Mouse (Mus musculus) lung, postnatal 0 days (tissue): Measurements from ENCODE around the gene Prkab1. TPM values are rescaled to one million over a fixed set of nuclear protein-coding genes. Genes with fewer than 3 reads are reported as not detected.

Source experiments
- ATAC-seq: fragments of 200-750 bp; cut with Nextera tagmentation; 2 replicates; pipeline ENCODE4 v1.8.0; 2017; ENCODE audit warnings: moderate library complexity
- DNase-seq: peaks from one replicate; pipeline ENCODE4 v3.0.0-alpha.2; 2016; ENCODE audit warnings: low spot score
- H3K27ac ChIP-seq: fragments of 300-500 bp; sonication (generic); 2 replicates; pipeline ENCODE4 v1.5.1; 2014; ENCODE audit warnings: antibody characterized with exemption, mild to moderate bottlenecking, low read length, mixed read lengths
- H3K27me3 ChIP-seq: fragments of 300-500 bp; sonication (generic); replicated peaks from 2 replicates; pipeline ENCODE4 v1.6.1; 2014; ENCODE audit warnings: low read length, mixed read lengths; ENCODE audit not compliant: insufficient read depth
- H3K36me3 ChIP-seq: fragments of 300-500 bp; sonication (generic); 2 replicates; pipeline ENCODE4 v1.6.1; 2014; ENCODE audit warnings: low read length, mixed read lengths; ENCODE audit not compliant: insufficient read depth
- H3K4me1 ChIP-seq: fragments of 300-500 bp; sonication (generic); 2 replicates; pipeline ENCODE4 v1.6.1; 2014; ENCODE audit warnings: antibody characterized with exemption, low read depth, low read length, mixed read lengths; ENCODE audit not compliant: insufficient read depth
- H3K4me2 ChIP-seq: fragments of 300-500 bp; sonication (generic); replicated peaks from 2 replicates; pipeline ENCODE4 v1.6.1; 2014; ENCODE audit warnings: low read depth, mild to moderate bottlenecking, low read length, moderate library complexity, mixed read lengths
- H3K4me3 ChIP-seq: fragments of 300-500 bp; sonication (generic); 2 replicates; pipeline ENCODE4 v1.5.1; 2014; ENCODE audit warnings: low read depth, low read length
- H3K9ac ChIP-seq: fragments of 300-500 bp; sonication (generic); replicated peaks from 2 replicates; pipeline ENCODE4 v1.6.1; 2014; ENCODE audit warnings: low read depth, mild to moderate bottlenecking
- H3K9me3 ChIP-seq: fragments of 300-500 bp; sonication (generic); 2 replicates; pipeline ENCODE4 v1.6.1; 2016; ENCODE audit warnings: low read length, mixed read lengths
- CTCF ChIP-seq: IDR thresholded peaks from 2 replicates; pipeline ENCODE4 v1.5.1; 2016; ENCODE audit warnings: antibody characterized with exemption, mild to moderate bottlenecking
- EP300 ChIP-seq: IDR thresholded peaks from 2 replicates; pipeline ENCODE4 v1.6.1; 2016; ENCODE audit warnings: antibody characterized with exemption, mild to moderate bottlenecking, control low read depth
- WGBS: fragments of 180-500 bp; shearing (Covaris S2); extraction: QIAGEN DNeasy Blood & Tissue Kit; methylation state at CpG from one replicate; pipeline ENCODE4 v1.1.7; 2014; 5-methylcytosine and 5-hydroxymethylcytosine counted together
- polyA plus RNA-seq: library from polyadenylated mRNA; unstranded; fragments of >200 nt; fragmentation: Nextera tagmentation; extraction: Ambion mirVana; gene quantifications from 2 replicates; pipeline ENCODE4 v1.2.1, GENCODE M21; 2015

Prkab1 gene
- polyA plus RNA-seq = 75.1 and 80.6 TPM in 2 replicates

DNA sequence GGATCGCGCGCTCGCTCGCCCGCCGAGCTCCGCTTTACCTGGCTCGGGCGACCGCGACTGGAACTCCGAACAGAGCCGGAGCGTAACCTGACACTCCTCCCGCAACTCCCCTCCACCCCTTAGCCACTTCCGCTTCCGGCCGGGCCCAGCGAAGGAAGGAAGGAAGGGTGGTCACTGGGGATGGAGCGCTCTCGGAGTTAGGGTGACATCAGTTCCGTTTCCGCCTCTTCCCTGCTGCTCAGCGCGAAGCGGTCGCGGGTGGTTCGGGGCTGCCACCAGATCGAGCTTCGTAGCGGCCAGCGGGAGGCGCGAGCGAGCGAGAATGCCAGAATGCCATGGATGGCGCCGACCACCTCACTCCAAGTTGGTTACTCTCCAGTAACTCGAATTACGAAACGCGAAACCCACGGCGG is at the start of gene Prkab1:
Gene Prkab1, minus strand, starts transcription at position 182 of the 413 bp plus-strand sequence.
- DNase-seq (peak; percentile 99), ATAC-seq (peak; percentile 97)
- Histone ChIP-seq H3K27me3 (no peaks in the 10 kb centered on the region), H3K4me3 (peak within 1 kb of the TSS; percentile 76), H3K9ac (peak within 1 kb of the TSS; percentile 79), H3K27ac (peak within 1 kb of the TSS; percentile 90), H3K9me3 (no peaks in the 10 kb centered on the region), H3K4me2 (peak within 1 kb of the TSS; percentile 73), H3K4me1 (no peaks in the 10 kb centered on the region; the same call in 1 of the 2 replicates), H3K36me3 (peaks cover 19% of the 10 kb centered on the region)
- peak; percentile 80 for TF ChIP-seq CTCF
- peak; percentile 64; the same call in 1 of the 2 replicates for TF ChIP-seq EP300
- under 1% methylated on average over 39 of the region's 46 CpGs for WGBS

DNA sequence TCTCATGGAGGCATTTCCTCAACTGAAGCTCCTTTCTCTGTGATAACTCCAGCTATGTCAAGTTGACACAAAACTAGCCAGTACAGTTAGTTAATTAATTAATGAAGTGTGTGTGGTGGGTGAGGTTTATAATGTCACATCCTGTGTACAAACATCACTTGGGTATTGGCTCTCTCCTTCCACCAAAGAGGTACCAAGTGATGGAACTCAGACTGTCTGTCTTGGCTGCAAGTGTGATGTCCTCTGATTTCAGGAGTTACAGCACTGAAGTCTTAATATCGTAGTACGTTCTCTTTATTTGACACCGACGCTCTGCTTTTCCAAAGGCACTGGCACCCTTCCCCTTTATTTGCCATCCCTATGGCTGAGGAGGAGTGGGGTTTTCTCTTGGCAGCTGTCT is 45.3 kb upstream of the Prkab1 start:
- no peak overlapping the region for H3K27ac ChIP-seq
- H3K4me3 ChIP-seq = no peak overlapping the region
- DNase-seq = no peak
- H3K4me2 ChIP-seq = no peak overlapping the region
- WGBS = 77% methylated on average over 4 of the region's 4 CpGs
- no peaks in the 10 kb centered on the region for H3K36me3 ChIP-seq
- H3K9me3 ChIP-seq = no peaks in the 10 kb centered on the region
- TF ChIP-seq CTCF (no peak), EP300 (no peak)
- H3K9ac ChIP-seq = no peak overlapping the region
- ATAC-seq = 0 out of 2 replicates have a peak, but pooled peaks have one; percentile 30
- H3K4me1 ChIP-seq = no peaks in the 10 kb centered on the region
- H3K27me3 ChIP-seq = no peaks in the 10 kb centered on the region

DNA sequence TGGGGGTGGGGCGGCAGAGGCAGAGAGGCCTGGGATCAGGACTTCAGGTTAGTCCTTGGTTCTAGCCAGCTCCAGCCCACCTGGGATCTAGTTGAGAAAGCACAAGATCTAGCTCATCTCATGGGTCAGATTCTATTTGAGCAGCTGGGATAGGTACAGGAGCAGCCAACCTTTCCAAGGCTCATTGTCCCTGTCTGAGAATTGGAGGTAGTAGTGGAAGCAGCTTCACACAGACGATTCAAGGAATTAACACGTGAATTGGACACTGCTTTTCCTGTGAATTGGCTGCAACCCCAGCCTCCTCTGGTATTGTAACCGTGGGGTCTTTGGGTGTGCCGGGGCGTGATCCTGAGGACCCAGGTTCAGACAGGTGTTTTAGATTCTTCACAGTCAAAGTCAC is 28.5 kb upstream of the Prkab1 start:
- Histone ChIP-seq H3K27me3 (no peaks in the 10 kb centered on the region), H3K9ac (no peak overlapping the region), H3K9me3 (no peaks in the 10 kb centered on the region), H3K4me1 (no peaks in the 10 kb centered on the region), H3K27ac (no peak overlapping the region), H3K4me2 (no peak overlapping the region), H3K4me3 (no peak overlapping the region), H3K36me3 (no peaks in the 10 kb centered on the region)
- DNase-seq = no peak
- no peak for TF ChIP-seq CTCF
- no peak for TF ChIP-seq EP300
- no peak for ATAC-seq
- WGBS = 57% methylated on average over 6 of the region's 6 CpGs

DNA sequence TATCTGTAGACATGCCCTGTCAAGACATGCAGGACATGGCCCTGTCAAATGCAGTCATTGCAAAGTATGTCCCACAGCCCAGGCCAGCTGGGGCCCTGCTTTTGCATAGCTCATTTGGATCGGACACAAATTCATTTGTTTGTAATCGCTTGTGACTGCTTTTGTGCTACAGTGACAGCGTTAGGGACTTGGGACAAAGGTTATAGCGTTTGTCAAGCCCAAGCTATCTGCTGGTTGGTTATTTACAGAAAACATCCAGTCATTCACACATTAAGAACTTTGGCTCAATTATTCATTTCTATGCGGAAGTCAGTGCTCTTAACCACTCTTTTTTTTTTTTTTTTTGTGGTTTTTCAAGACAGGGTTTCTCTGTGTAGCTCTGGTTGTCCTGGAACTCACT is 27.9 kb upstream of the Prkab1 start:
- H3K27me3 ChIP-seq = no peaks in the 10 kb centered on the region
- no peaks in the 10 kb centered on the region for H3K4me1 ChIP-seq
- no peak overlapping the region for H3K4me2 ChIP-seq
- H3K9ac ChIP-seq = no peak overlapping the region
- DNase-seq (no peak), ATAC-seq (no peak)
- TF ChIP-seq CTCF (no peak), EP300 (no peak)
- H3K36me3 ChIP-seq = no peaks in the 10 kb centered on the region
- WGBS = 66% methylated on average over 5 of the region's 5 CpGs
- no peaks in the 10 kb centered on the region for H3K9me3 ChIP-seq
- no peak overlapping the region for H3K4me3 ChIP-seq
- no peak overlapping the region for H3K27ac ChIP-seq

DNA sequence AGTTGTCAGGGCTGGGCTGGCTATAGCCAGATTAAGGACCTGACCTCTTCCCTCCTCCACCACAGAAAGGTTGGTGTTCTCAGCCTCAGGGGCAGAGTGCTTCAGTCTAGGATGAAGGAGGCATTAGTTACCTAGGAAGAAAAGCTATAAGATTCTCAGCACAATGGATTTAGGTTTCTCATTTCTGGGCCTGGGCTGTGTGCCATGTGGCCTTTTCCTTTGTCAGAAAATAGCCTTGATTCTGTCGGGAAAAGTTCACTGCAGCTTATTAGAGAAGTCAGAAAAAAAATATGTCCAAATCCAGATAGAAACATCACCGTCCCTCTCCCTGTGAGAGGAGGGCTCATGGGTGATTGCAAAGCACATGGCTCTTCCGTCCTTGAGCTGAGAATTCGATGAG is 25.5 kb upstream of the Prkab1 start:
- Histone ChIP-seq H3K9me3 (no peaks in the 10 kb centered on the region), H3K4me2 (no peak overlapping the region), H3K9ac (no peak overlapping the region), H3K27me3 (no peaks in the 10 kb centered on the region), H3K36me3 (no peaks in the 10 kb centered on the region), H3K27ac (no peak overlapping the region), H3K4me3 (no peak overlapping the region), H3K4me1 (no peaks in the 10 kb centered on the region)
- 74% methylated on average over 4 of the region's 4 CpGs for WGBS
- no peak for TF ChIP-seq EP300
- no peak for TF ChIP-seq CTCF
- DNase-seq (no peak), ATAC-seq (no peak)

DNA sequence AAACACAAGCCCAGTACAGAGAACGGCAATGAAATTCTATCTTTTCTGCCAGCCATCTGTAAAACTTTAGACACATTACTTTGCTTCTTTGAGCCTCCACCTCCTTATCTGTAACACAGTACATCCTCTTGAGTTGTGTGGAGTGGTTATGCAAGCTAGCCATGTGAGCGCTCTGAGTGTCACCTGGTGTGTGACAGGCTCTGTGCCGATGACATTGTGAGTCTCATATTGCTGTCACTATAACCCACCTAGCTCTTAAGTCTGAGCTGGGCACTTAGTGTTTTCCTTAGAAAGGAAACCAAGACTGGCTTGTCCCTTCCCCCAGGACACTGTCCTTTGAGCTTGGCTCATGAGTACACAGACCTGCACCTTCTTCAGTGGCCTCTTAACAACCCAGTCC is 24.0 kb upstream of the Prkab1 start:
- no peaks in the 10 kb centered on the region for H3K4me1 ChIP-seq
- WGBS = 57% methylated on average over 3 of the region's 3 CpGs

DNA sequence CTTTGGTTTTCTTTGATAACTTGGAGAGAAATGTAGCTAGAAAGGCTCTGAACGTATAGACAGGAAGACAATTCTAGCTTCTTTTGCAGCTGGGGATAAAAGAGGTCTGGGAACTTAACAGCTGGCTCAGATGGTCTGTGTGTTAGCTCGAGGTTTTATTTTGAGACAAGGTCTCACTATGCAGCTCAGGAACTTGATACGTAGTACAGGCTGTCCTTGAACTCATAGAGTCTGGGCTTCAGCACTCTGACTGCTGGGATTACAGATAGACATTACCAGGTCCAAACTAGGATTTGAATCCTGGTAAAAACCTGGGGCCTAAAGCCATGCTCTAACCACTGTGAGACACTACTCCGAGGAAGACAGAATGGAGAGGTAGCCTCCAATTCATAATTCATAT is 21.9 kb upstream of the Prkab1 start:
- no peak overlapping the region for H3K27ac ChIP-seq
- WGBS = 67% methylated on average over 4 of the region's 4 CpGs
- H3K4me1 ChIP-seq = no peaks in the 10 kb centered on the region
- ATAC-seq = no peak
- no peak for DNase-seq
- H3K9ac ChIP-seq = no peak overlapping the region
- H3K4me3 ChIP-seq = no peak overlapping the region
- no peak overlapping the region for H3K4me2 ChIP-seq
- no peaks in the 10 kb centered on the region for H3K36me3 ChIP-seq
- H3K27me3 ChIP-seq = no peaks in the 10 kb centered on the region
- H3K9me3 ChIP-seq = no peaks in the 10 kb centered on the region
- TF ChIP-seq EP300 (no peak), CTCF (no peak)

More for the DNA sequence above, 24.0 kb upstream of the Prkab1 start:
- H3K4me3 ChIP-seq = no peak overlapping the region
- TF ChIP-seq EP300 (no peak), CTCF (no peak)
- ATAC-seq = no peak
- H3K27me3 ChIP-seq = no peaks in the 10 kb centered on the region
- no peak overlapping the region for H3K27ac ChIP-seq
- DNase-seq = no peak
- H3K9ac ChIP-seq = no peak overlapping the region
- H3K36me3 ChIP-seq = no peaks in the 10 kb centered on the region
- no peaks in the 10 kb centered on the region for H3K9me3 ChIP-seq
- no peak overlapping the region for H3K4me2 ChIP-seq
